ENCODE assay signal across 13 mouse cellular contexts in the genomic region with DNA sequence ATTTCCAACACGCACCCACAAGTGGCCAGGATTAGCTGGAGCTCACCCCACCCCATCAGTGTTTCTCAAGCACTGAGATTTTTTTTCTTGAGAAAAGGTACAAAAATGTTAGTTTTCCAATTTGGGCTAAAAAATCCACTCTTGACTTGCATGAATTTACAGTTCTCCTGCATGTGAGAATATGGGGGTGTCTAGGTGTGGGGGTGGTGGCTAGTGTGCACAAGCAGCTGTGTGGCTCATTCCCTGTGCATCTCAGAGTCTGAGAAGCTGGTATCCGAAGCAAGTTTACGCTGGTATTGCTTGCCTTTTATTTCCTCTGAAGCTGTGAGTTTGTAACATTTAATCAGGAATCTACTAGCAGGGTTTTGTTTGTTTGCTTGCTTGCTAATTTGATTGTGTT. TPM values are rescaled to one million over a fixed set of nuclear protein-coding genes. Genes with fewer than 3 reads are reported as not detected.
"Had no signal": no experiment of that assay in that cellular context is flagged by ENCODE, and none has a peak within 500 bp of the region (broad histone marks: within the 10 kb centered on the region; RNA-seq: fewer than 3 reads in every experiment).

No protein-coding gene starts in this region.

- DNase-seq: kidney, adult 11 months; kidney, adult 8-10 months; kidney, postnatal 10 days; kidney, postnatal 36 days; liver, embryonic 13.5 days; lung, adult 2 months; lung, postnatal 14 days; lung, postnatal 4 days; midbrain, embryonic 14.5 days; thymus, postnatal 25 days had no signal

RNA-seq across cellular contexts. Expression of a gene that starts 37.1 kb away (rescaled TPM):
- total RNA-seq: liver, adult 2 months; megakaryocyte progenitor cell, adult 5-6 weeks; megakaryocyte-erythroid progenitor cell, adult 5-6 weeks had no signal
